Mouse (Mus musculus): ENCODE measurements around the gene Dynlt1f.
"Not testable (repeated sequence)": the region's sequence is repeated elsewhere in the genome, so short reads cannot be mapped to it uniquely, and the experiment has no call there.

GRCm38 (mm10) chr17:6685288-6685818, 29.7 kb upstream of the Dynlt1f start:
- TF ChIP-seq CTCF (IDR thresholded peaks at IDR 0.05; ENCODE audit: low read depth); EP300 (optimal IDR thresholded peaks at IDR 0.05): not testable (repeated sequence)

Data from stomach, postnatal 0 days (tissue).